Mouse (Mus musculus) thymus, postnatal 10 days (tissue): ENCODE results near the gene Olfr904.
"Not testable (repeated sequence)": the region's sequence is repeated elsewhere in the genome, so short reads cannot be mapped to it uniquely, and the experiment has no call there.

Source experiments
- DNase-seq, 2 experiments: peaks; one replicate each; pipeline ENCODE4 v3.0.0; 2021; ENCODE audit warnings: low spot score in 2 of 2

Gene Olfr904

GRCm38 (mm10) chr9:38462844-38463243, at the start of gene Olfr904:
TSS of gene Olfr904 (plus strand) at chr9:38463144.
- DNase-seq = no peak

GRCm38 (mm10) chr9:38413502-38413901, 49.4 kb upstream of the Olfr904 start:
- not testable (repeated sequence) for DNase-seq

- DNase-seq = no peak
Observed at GRCm38 (mm10) chr9:38423801-38424200, 39.1 kb upstream of the Olfr904 start.

GRCm38 (mm10) chr9:38427026-38427425, 35.9 kb upstream of the Olfr904 start:
- no peak for DNase-seq

GRCm38 (mm10) chr9:38429155-38429554, 33.8 kb upstream of the Olfr904 start, which contains the start of gene Olfr901:
TSS of gene Olfr901 (plus strand) at chr9:38429455.
- no peak for DNase-seq

- no peak for DNase-seq
Observed at GRCm38 (mm10) chr9:38447352-38447751, 15.6 kb upstream of the Olfr904 start, which contains the start of gene Olfr902. TSS of gene Olfr902 (plus strand) at chr9:38447652.

- no peak for DNase-seq
Observed at GRCm38 (mm10) chr9:38470807-38471206, 7.9 kb downstream of the Olfr904 start, which contains the start of gene Olfr905. TSS of gene Olfr905 (plus strand) at chr9:38471107.

GRCm38 (mm10) chr9:38486785-38487184, 23.8 kb downstream of the Olfr904 start, which contains the start of gene Olfr906:
TSS of gene Olfr906 (plus strand) at chr9:38487085.
- no peak for DNase-seq

- DNase-seq = no peak
Observed at GRCm38 (mm10) chr9:38495501-38495900, 32.6 kb downstream of the Olfr904 start, which contains the start of gene Olfr907. TSS of gene Olfr907 (plus strand) at chr9:38495801.

GRCm38 (mm10) chr9:38512353-38512752, 49.4 kb downstream of the Olfr904 start:
- DNase-seq = no peak
